Mouse (Mus musculus) pancreas, adult 10 weeks (tissue): ENCODE data around the gene Timm50. TPM values are rescaled to one million over a fixed set of nuclear protein-coding genes. Genes with fewer than 3 reads are reported as not detected.

Experiments
- polyA plus RNA-seq: library from polyadenylated mRNA; stranded (reverse); fragments of 350-450 nt; fragmentation: Illumina TruSeq; extraction: RNeasy Lipid Tissue Mini Kit (QIAGEN cat#74804); gene quantifications from one replicate; pipeline ENCODE4 v1.2.3, GENCODE M21; 2015; ENCODE audit warnings: low read depth, low replicate concordance; ENCODE audit not compliant: insufficient read depth

Timm50 gene
- polyA plus RNA-seq, result 17.7 TPM

DNA sequence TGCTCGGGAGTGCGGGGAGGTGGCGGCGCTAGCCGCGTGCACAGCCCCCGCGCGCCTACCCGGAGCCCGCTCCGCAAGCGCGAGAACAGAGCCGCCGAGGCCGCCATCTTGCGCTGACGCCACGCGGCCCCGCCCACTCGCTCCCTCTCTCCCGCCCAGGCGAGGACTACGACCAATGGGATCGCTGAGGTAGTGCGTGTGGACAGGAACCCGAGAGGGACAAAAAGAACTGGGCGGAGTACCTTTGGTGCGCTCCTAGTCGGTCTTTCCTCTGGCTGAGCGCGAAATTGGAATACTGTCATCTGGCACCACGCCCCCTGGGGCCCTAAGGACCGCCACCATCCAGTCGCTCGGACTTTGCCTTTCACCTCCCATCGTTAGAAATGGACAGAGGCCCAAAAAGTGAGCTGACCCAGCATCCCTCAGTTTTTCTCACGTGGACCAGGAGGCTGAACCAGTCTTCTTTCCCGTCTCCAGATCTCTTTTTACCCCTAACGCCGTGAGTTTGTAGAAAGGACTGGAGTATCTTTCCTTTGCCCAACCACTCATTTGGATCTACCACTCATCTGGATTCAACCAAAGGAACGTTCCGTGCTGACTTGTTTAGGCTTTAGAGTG is at the start of gene Timm50:
Gene Timm50 (minus strand): TSS at position 147 of the 618 bp plus-strand sequence.

DNA sequence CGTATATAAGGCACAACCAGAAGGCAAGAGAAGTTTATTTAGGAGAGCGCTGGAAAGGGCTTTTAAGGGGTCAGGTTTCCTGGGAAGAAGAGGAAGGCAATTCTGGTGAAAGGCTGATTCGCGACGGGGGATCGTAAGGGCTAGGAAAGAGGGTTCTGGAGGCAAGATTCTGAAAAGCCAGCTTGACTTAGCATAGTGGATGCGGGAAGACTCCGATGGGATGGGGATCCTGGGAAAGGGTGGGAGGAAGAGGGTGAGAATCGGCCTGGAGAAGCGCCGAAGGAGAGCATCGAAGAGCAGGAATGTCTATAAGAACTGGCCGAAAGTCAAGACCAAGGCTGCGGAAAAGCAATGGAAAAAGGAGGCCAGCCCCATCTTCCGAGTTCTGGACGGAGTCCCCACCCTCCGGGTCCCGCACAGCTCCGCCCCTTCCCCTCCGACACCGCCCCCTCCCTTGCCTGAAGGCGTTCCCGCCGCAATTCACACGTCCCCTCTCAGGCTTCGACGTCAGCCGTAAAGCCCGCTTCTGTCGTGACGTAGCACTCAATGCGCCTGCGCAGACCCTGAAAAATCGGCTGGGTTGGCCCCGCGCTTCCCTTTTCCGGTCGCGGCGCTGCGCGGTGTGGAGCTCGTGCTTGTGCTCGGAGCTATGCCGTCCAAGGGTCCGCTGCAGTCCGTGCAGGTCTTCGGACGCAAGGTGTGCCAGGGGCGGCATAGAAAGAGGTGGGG is 38.4 kb upstream of the Timm50 start, which contains the start of gene Rps16:
Gene Rps16 (plus strand): TSS at position 498 of the 729 bp plus-strand sequence.

GRCm38 (mm10) chr7:28338108-28338998 is 26.5 kb upstream of the Timm50 start, which contains the start of gene Supt5:
Gene Supt5, minus strand, starts transcription at chr7:28338746.

DNA sequence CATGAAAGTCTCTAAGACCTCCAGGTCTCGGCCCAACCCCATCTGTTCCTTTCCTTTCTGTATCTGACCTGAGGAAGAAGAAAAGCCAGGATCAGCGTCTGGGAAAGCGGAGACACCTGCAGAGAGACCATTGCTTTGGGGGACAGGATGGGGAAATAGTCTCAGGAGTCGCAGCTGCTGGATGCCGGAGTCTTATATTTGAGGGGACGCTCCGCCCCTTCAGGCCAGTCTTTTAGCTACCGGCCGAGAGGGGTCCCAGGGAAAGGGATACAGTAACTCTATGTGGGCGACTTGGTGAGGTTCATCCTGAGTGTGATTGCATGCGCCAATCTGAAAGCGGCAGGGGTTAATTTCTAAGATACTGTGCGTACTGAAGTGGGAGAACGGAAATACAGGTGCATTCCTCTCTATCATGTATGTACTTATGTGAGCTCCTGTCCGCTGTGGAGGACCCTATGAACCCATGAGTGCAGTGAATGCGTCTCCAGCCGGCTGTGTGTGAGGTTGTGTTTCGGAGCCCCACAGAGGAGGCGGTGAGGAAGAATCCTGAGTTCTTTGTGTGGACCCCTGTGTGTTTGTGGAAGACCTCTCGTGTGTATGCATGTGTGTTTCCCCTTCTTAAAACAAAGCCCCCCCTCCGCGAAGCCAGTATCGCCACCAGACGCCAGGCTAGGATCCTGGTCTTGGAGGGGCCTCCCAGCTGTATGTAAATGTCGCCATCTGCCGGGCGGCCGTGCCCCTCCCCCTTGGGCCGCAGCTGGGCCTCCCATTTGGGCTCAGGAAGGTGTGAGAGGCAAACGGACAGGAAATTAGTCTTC is 10.0 kb downstream of the Timm50 start, which contains the start of gene Dll3:
Gene Dll3 (minus strand): TSS at position 623 of the 818 bp plus-strand sequence.

GRCm38 (mm10) chr7:28290638-28291590 is 21.0 kb downstream of the Timm50 start, which contains the start of gene Selenov:
Gene Selenov, minus strand, starts transcription at chr7:28291186.

GRCm38 (mm10) chr7:28277615-28278278 is 34.1 kb downstream of the Timm50 start, which contains the start of gene Eid2b:
Gene Eid2b, plus strand, starts transcription at chr7:28277739.

DNA sequence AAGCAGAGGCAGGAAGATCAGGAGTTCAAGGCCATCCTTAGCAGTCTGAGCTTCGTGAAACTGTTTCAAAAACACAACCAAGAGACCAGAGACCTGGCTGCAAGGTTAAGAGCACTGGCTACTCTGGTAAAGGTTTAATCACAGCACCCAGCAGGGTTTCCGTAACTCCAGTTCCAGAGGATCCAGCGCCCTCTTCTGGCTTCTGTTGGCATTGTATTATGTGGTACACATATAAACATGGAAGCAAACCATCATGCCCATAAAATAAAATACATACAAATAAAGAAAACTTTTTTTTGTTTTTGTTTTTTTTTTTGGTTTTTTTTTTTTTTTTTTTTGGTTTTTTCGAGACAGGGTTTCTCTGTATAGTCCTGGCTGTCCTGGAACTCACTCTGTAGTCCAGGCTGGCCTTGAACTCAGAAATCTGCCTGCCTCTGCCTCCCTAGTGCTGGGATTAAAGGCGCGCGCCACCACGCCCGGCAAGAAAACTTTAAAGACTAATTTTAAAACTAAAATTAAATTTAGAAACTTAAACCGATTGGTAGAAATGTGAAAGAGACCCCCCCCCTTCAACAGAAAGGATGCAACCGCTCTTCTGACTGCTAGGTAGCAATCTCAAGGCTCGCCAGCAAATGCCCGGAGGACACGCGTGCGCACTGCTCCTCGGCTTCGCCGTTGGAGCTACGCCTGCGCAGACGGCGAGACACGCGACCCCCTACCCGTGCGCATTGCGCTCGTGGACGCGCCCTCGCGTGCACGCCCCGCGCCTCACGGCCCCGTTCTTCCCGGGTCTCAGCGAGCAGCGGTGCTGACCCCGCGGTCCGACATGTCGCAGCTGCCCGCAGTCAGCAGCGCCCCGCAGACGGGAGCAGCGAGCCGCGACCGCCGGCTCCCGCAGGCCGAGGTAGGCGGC is 44.5 kb downstream of the Timm50 start, which contains the start of gene Eid2:
Gene Eid2 (plus strand): TSS at position 753 of the 913 bp plus-strand sequence.

Other genes with a start within 250 kb of the Timm50 start
- gene Fcgbp, start 240.8 kb downstream of the Timm50 start, polyA plus RNA-seq, result 0.37 TPM
- gene 9530053A07Rik, start 182.6 kb downstream of the Timm50 start, polyA plus RNA-seq, result not detected
- 22.7 TPM for gene Fbl, start 142.4 kb downstream of the Timm50 start, polyA plus RNA-seq
- gene Dyrk1b, start 132.6 kb downstream of the Timm50 start, polyA plus RNA-seq, result 4.9 TPM
- 2.6 TPM for gene Eid2, start 44.2 kb downstream of the Timm50 start, polyA plus RNA-seq
- gene Eid2b, start 34.3 kb downstream of the Timm50 start, polyA plus RNA-seq, result 0.94 TPM
- not detected for gene Selenov, start 20.9 kb downstream of the Timm50 start, polyA plus RNA-seq
- gene Dll3, start 9.8 kb downstream of the Timm50 start, polyA plus RNA-seq, result not detected
- gene Supt5, start 26.7 kb upstream of the Timm50 start, polyA plus RNA-seq, result 29.0 TPM
- gene Rps16, start 38.6 kb upstream of the Timm50 start, polyA plus RNA-seq, result 346 TPM
- 9.1 TPM for gene Plekhg2, start 60.5 kb upstream of the Timm50 start, polyA plus RNA-seq
- gene Zfp36, start 68.2 kb upstream of the Timm50 start, polyA plus RNA-seq, result 11.6 TPM
- gene Med29, start 80.6 kb upstream of the Timm50 start, polyA plus RNA-seq, result 11.4 TPM
- gene Paf1, start 80.9 kb upstream of the Timm50 start, polyA plus RNA-seq, result 34.6 TPM
- gene Gmfg, start 125.4 kb upstream of the Timm50 start, polyA plus RNA-seq, result 10.5 TPM
- 0.52 TPM for gene Lrfn1, start 139.9 kb upstream of the Timm50 start, polyA plus RNA-seq
- gene Ifnl2, start 198.4 kb upstream of the Timm50 start, polyA plus RNA-seq, result not detected
- gene Ifnl3, start 210.8 kb upstream of the Timm50 start, polyA plus RNA-seq, result not detected
- 18,579 TPM for gene Sycn, start 228.8 kb upstream of the Timm50 start, polyA plus RNA-seq
- gene Nccrp1, start 235.2 kb upstream of the Timm50 start, polyA plus RNA-seq, result not detected